Mouse (Mus musculus): ENCODE measurements around the gene Hs3st3a1. TPM values are rescaled to one million over a fixed set of nuclear protein-coding genes. Genes with fewer than 3 reads are reported as not detected.
A peak's percentile ranks its signal among the peaks of the same experiment; 100 is the strongest.

The Hs3st3a1 gene
- polyA plus RNA-seq, 1 experiment = 1.8 TPM

GRCm38 (mm10) chr11:64436412-64436727, 1.2 kb downstream of the Hs3st3a1 start, which contains the start of gene F930015N05Rik:
F930015N05Rik (minus strand) TSS chr11:64436653.
- TF ChIP-seq USF1 (IDR thresholded peaks at IDR 0.05; ENCODE audit: low read depth) = no peak
- TF ChIP-seq POLR2A (IDR thresholded peaks at IDR 0.05; ENCODE audit: insufficient read length, low read depth) = peak; percentile 20
- no peak for TF ChIP-seq E2F4 (IDR thresholded peaks at IDR 0.05; ENCODE audit: insufficient read depth)
- TF ChIP-seq MYOG (IDR thresholded peaks at IDR 0.05; ENCODE audit: control insufficient read depth in 1 of 3, insufficient read depth in 1 of 3, insufficient read length in 2 of 3, low read depth in 2 of 3) = peak in 1 of 3 experiments; percentile 27
- TF ChIP-seq TCF12 (IDR thresholded peaks at IDR 0.05; ENCODE audit: insufficient read depth, poor library complexity, severe bottlenecking) = no peak
- no peak for TF ChIP-seq CEBPB (IDR thresholded peaks at IDR 0.05; ENCODE audit: insufficient read depth, poor library complexity, severe bottlenecking)
- TF ChIP-seq MYOD1 (IDR thresholded peaks at IDR 0.05; ENCODE audit: control insufficient read depth in 1 of 3, insufficient read length in 2 of 3, low read depth in 2 of 3) = peak in 2 of 3 experiments; percentile 71 to 77
- no peak for TF ChIP-seq TCF3 (IDR thresholded peaks at IDR 0.05; ENCODE audit: insufficient read length, low read depth)
- no peak for TF ChIP-seq MAX (IDR thresholded peaks at IDR 0.05; ENCODE audit: low read depth)
- Histone ChIP-seq H3K4me3 (peak within 1 kb of the TSS; percentile 57), H3K27me3 (ENCODE audit: control insufficient read depth, insufficient read depth, insufficient read length) (no peaks in the 10 kb centered on the region), H3K79me2 (ENCODE audit: control insufficient read depth, insufficient read depth) (peaks cover 10% of the 10 kb centered on the region), H3K4me2 (ENCODE audit: low read depth) (peak within 1 kb of the TSS; percentile 98), H3K36me3 (ENCODE audit: control insufficient read depth, insufficient read depth) (no peaks in the 10 kb centered on the region), H3ac (ENCODE audit: control insufficient read depth, insufficient read length) (peak within 1 kb of the TSS; percentile 95)

- Histone ChIP-seq H3K4me2 (ENCODE audit: low read depth) (peak overlapping the region; percentile 98), H3ac (ENCODE audit: control insufficient read depth, insufficient read length) (peak overlapping the region; percentile 95), H3K4me3 (peak overlapping the region; percentile 57), H3K36me3 (ENCODE audit: control insufficient read depth, insufficient read depth) (no peaks in the 10 kb centered on the region), H3K79me2 (ENCODE audit: control insufficient read depth, insufficient read depth) (peaks cover 10% of the 10 kb centered on the region), H3K27me3 (ENCODE audit: control insufficient read depth, insufficient read depth, insufficient read length) (no peaks in the 10 kb centered on the region)
- peak; percentile 52 for TF ChIP-seq USF1 (IDR thresholded peaks at IDR 0.05; ENCODE audit: low read depth)
- no peak for TF ChIP-seq TCF3 (IDR thresholded peaks at IDR 0.05; ENCODE audit: insufficient read length, low read depth)
Measured at GRCm38 (mm10) chr11:64436791-64437298, 1.7 kb downstream of the Hs3st3a1 start.

- peaks cover 10% of the 10 kb centered on the region for H3K79me2 ChIP-seq (ENCODE audit: control insufficient read depth, insufficient read depth)
- no peaks in the 10 kb centered on the region for H3K36me3 ChIP-seq (ENCODE audit: control insufficient read depth, insufficient read depth)
- H3K4me2 ChIP-seq (ENCODE audit: low read depth) = peak overlapping the region; percentile 98
- no peak overlapping the region for H3ac ChIP-seq (ENCODE audit: control insufficient read depth, insufficient read length)
- TF ChIP-seq MYOG (IDR thresholded peaks at IDR 0.05; ENCODE audit: control insufficient read depth in 1 of 3, insufficient read depth in 1 of 3, insufficient read length in 2 of 3, low read depth in 2 of 3) = no peak
- no peak for TF ChIP-seq SRF (IDR thresholded peaks at IDR 0.05; ENCODE audit: control insufficient read depth, insufficient read length, low read depth)
- TF ChIP-seq TCF12 (IDR thresholded peaks at IDR 0.05; ENCODE audit: insufficient read depth, poor library complexity, severe bottlenecking) = no peak
- no peaks in the 10 kb centered on the region for H3K27me3 ChIP-seq (ENCODE audit: control insufficient read depth, insufficient read depth, insufficient read length)
- peak overlapping the region; percentile 57 for H3K4me3 ChIP-seq
Measured at GRCm38 (mm10) chr11:64437721-64438120, 2.6 kb downstream of the Hs3st3a1 start.

- TF ChIP-seq SRF (IDR thresholded peaks at IDR 0.05; ENCODE audit: control insufficient read depth, insufficient read length, low read depth) (no peak), TCF12 (IDR thresholded peaks at IDR 0.05; ENCODE audit: insufficient read depth, poor library complexity, severe bottlenecking) (no peak), MYOG (IDR thresholded peaks at IDR 0.05; ENCODE audit: control insufficient read depth in 1 of 3, insufficient read depth in 1 of 3, insufficient read length in 2 of 3, low read depth in 2 of 3) (no peak), POLR2A (IDR thresholded peaks at IDR 0.05; ENCODE audit: insufficient read length, low read depth) (no peak), TCF3 (IDR thresholded peaks at IDR 0.05; ENCODE audit: insufficient read length, low read depth) (no peak), MYOD1 (IDR thresholded peaks at IDR 0.05; ENCODE audit: control insufficient read depth in 1 of 3, insufficient read length in 2 of 3, low read depth in 2 of 3) (no peak), E2F4 (IDR thresholded peaks at IDR 0.05; ENCODE audit: insufficient read depth) (no peak), POLR2AphosphoS2 (IDR thresholded peaks at IDR 0.05; ENCODE audit: insufficient read length, low read depth) (no peak), MAX (IDR thresholded peaks at IDR 0.05; ENCODE audit: low read depth) (no peak)
- Histone ChIP-seq H3K36me3 (ENCODE audit: control insufficient read depth, insufficient read depth) (no peaks in the 10 kb centered on the region), H3K4me2 (ENCODE audit: low read depth) (no peak overlapping the region), H3K27me3 (ENCODE audit: control insufficient read depth, insufficient read depth, insufficient read length) (no peaks in the 10 kb centered on the region), H3ac (ENCODE audit: control insufficient read depth, insufficient read length) (no peak overlapping the region), H3K79me2 (ENCODE audit: control insufficient read depth, insufficient read depth) (peaks cover 10% of the 10 kb centered on the region), H3K4me3 (no peak overlapping the region)
Measured at GRCm38 (mm10) chr11:64438909-64439308, 3.8 kb downstream of the Hs3st3a1 start.

GRCm38 (mm10) chr11:64442119-64442518, 7.0 kb downstream of the Hs3st3a1 start:
- Histone ChIP-seq H3K36me3 (ENCODE audit: control insufficient read depth, insufficient read depth) (no peaks in the 10 kb centered on the region), H3K79me2 (ENCODE audit: control insufficient read depth, insufficient read depth) (peaks cover 10% of the 10 kb centered on the region), H3K4me2 (ENCODE audit: low read depth) (peak overlapping the region; percentile 19), H3K4me3 (no peak overlapping the region), H3K27me3 (ENCODE audit: control insufficient read depth, insufficient read depth, insufficient read length) (no peaks in the 10 kb centered on the region), H3ac (ENCODE audit: control insufficient read depth, insufficient read length) (no peak overlapping the region)
- TF ChIP-seq USF1 (IDR thresholded peaks at IDR 0.05; ENCODE audit: low read depth) (no peak), REST (IDR thresholded peaks at IDR 0.05; ENCODE audit: insufficient read depth, insufficient read length) (no peak), POLR2A (IDR thresholded peaks at IDR 0.05; ENCODE audit: insufficient read length, low read depth) (no peak), SRF (IDR thresholded peaks at IDR 0.05; ENCODE audit: control insufficient read depth, insufficient read length, low read depth) (no peak)

GRCm38 (mm10) chr11:64442701-64443100, 7.6 kb downstream of the Hs3st3a1 start:
- TF ChIP-seq SRF (IDR thresholded peaks at IDR 0.05; ENCODE audit: control insufficient read depth, insufficient read length, low read depth) = no peak
- no peak for TF ChIP-seq MAX (IDR thresholded peaks at IDR 0.05; ENCODE audit: low read depth)
- TF ChIP-seq USF1 (IDR thresholded peaks at IDR 0.05; ENCODE audit: low read depth) = no peak
- TF ChIP-seq E2F4 (IDR thresholded peaks at IDR 0.05; ENCODE audit: insufficient read depth) = no peak
- no peak for TF ChIP-seq MYOD1 (IDR thresholded peaks at IDR 0.05; ENCODE audit: control insufficient read depth in 1 of 3, insufficient read length in 2 of 3, low read depth in 2 of 3)
- TF ChIP-seq POLR2A (IDR thresholded peaks at IDR 0.05; ENCODE audit: insufficient read length, low read depth) = no peak
- no peak for TF ChIP-seq TCF12 (IDR thresholded peaks at IDR 0.05; ENCODE audit: insufficient read depth, poor library complexity, severe bottlenecking)
- TF ChIP-seq MYOG (IDR thresholded peaks at IDR 0.05; ENCODE audit: control insufficient read depth in 1 of 3, insufficient read depth in 1 of 3, insufficient read length in 2 of 3, low read depth in 2 of 3) = no peak
- no peak for TF ChIP-seq POLR2AphosphoS2 (IDR thresholded peaks at IDR 0.05; ENCODE audit: insufficient read length, low read depth)
- no peak for TF ChIP-seq TCF3 (IDR thresholded peaks at IDR 0.05; ENCODE audit: insufficient read length, low read depth)
- TF ChIP-seq REST (IDR thresholded peaks at IDR 0.05; ENCODE audit: insufficient read depth, insufficient read length) = no peak
- no peak for TF ChIP-seq CEBPB (IDR thresholded peaks at IDR 0.05; ENCODE audit: insufficient read depth, poor library complexity, severe bottlenecking)
- Histone ChIP-seq H3K79me2 (ENCODE audit: control insufficient read depth, insufficient read depth) (peaks cover 4% of the 10 kb centered on the region), H3ac (ENCODE audit: control insufficient read depth, insufficient read length) (no peak overlapping the region), H3K27me3 (ENCODE audit: control insufficient read depth, insufficient read depth, insufficient read length) (no peaks in the 10 kb centered on the region), H3K36me3 (ENCODE audit: control insufficient read depth, insufficient read depth) (no peaks in the 10 kb centered on the region), H3K4me2 (ENCODE audit: low read depth) (no peak overlapping the region), H3K4me3 (no peak overlapping the region)

Data from myocyte (in vitro differentiated cells).